Mouse (Mus musculus) neural tube, embryonic 14.5 days (tissue): ENCODE data around the gene Otog. TPM values are rescaled to one million over a fixed set of nuclear protein-coding genes. Genes with fewer than 3 reads are reported as not detected.

Source experiments
- ATAC-seq: fragments of 200-750 bp; cut with Nextera tagmentation; 2 replicates; pipeline ENCODE4 v1.8.0; 2017; ENCODE audit warnings: low read depth, mild to moderate bottlenecking, moderate TSS enrichment, moderate library complexity
- H3K27ac ChIP-seq: fragments of 300-500 bp; sonication (generic); 2 replicates; pipeline ENCODE4 v1.5.1; 2014; ENCODE audit warnings: low read depth, mild to moderate bottlenecking, control low read depth, low read length, moderate library complexity, mixed read lengths
- H3K27me3 ChIP-seq: fragments of 300-500 bp; sonication (generic); 2 replicates; pipeline ENCODE4 v1.6.1; 2014; ENCODE audit warnings: low read length; ENCODE audit not compliant: control insufficient read depth, insufficient read depth
- H3K36me3 ChIP-seq: fragments of 300-500 bp; sonication (generic); 2 replicates; pipeline ENCODE4 v1.6.1; 2014; ENCODE audit warnings: low read length, mixed read lengths; ENCODE audit not compliant: control insufficient read depth, insufficient read depth
- H3K4me1 ChIP-seq: fragments of 300-500 bp; sonication (generic); 2 replicates; pipeline ENCODE4 v1.6.1; 2014; ENCODE audit warnings: low read length; ENCODE audit not compliant: control insufficient read depth, insufficient read depth
- H3K4me2 ChIP-seq: fragments of 300-500 bp; sonication (generic); 2 replicates; pipeline ENCODE4 v1.6.1; 2014; ENCODE audit warnings: mild to moderate bottlenecking, low read depth, low read length, control low read depth
- H3K4me3 ChIP-seq: fragments of 300-500 bp; sonication (generic); 2 replicates; pipeline ENCODE4 v1.5.1; 2014; ENCODE audit warnings: low read depth, low read length, control low read depth, mixed read lengths
- H3K9ac ChIP-seq: fragments of 300-500 bp; sonication (generic); replicated peaks from 2 replicates; pipeline ENCODE4 v1.6.1; 2014; ENCODE audit warnings: low read depth, mild to moderate bottlenecking, control low read depth, low read length, mixed read lengths
- H3K9me3 ChIP-seq: fragments of 300-500 bp; sonication (generic); 2 replicates; pipeline ENCODE4 v1.6.1; 2016; ENCODE audit warnings: low read length; ENCODE audit not compliant: control insufficient read depth
- WGBS: fragments of 180-500 bp; shearing (Covaris S2); extraction: QIAGEN DNeasy Blood & Tissue Kit; methylation state at CpG from one replicate; pipeline ENCODE4 v1.1.7; 2014; 5-methylcytosine and 5-hydroxymethylcytosine counted together
- polyA plus RNA-seq: library from polyadenylated mRNA; unstranded; fragments of >200 nt; fragmentation: Nextera tagmentation; extraction: Ambion mirVana; gene quantifications from 2 replicates; pipeline ENCODE4 v1.2.1, GENCODE M21; 2014

The Otog gene
- polyA plus RNA-seq, 1 experiment from 2014 or later: not detected

- WGBS: 93% methylated on average over 3 of the region's 3 CpGs
- H3K36me3 ChIP-seq: no peaks in the 10 kb centered on the region
- ATAC-seq: no peak
- H3K9ac ChIP-seq: no peak overlapping the region
- H3K4me1 ChIP-seq: no peaks in the 10 kb centered on the region
- H3K4me2 ChIP-seq: no peak overlapping the region
- no peak overlapping the region for H3K27ac ChIP-seq
- H3K27me3 ChIP-seq: no peaks in the 10 kb centered on the region
- no peak overlapping the region for H3K4me3 ChIP-seq
- no peaks in the 10 kb centered on the region for H3K9me3 ChIP-seq
Observed at GRCm38 (mm10) chr7:46247606-46248005, 6.8 kb downstream of the Otog start.

- Histone ChIP-seq H3K9me3 (no peaks in the 10 kb centered on the region), H3K27me3 (no peaks in the 10 kb centered on the region), H3K4me1 (no peaks in the 10 kb centered on the region), H3K4me3 (no peak overlapping the region), H3K27ac (no peak overlapping the region), H3K9ac (no peak overlapping the region), H3K4me2 (no peak overlapping the region), H3K36me3 (no peaks in the 10 kb centered on the region)
- 88% methylated on average over 4 of the region's 4 CpGs for WGBS
- ATAC-seq: no peak
Observed at GRCm38 (mm10) chr7:46251841-46252240, 11.1 kb downstream of the Otog start.

GRCm38 (mm10) chr7:46276156-46276555 lies 35.4 kb downstream of the Otog start:
- Histone ChIP-seq H3K27me3 (no peaks in the 10 kb centered on the region), H3K27ac (no peak overlapping the region), H3K4me3 (no peak overlapping the region), H3K4me2 (no peak overlapping the region), H3K4me1 (no peaks in the 10 kb centered on the region), H3K9ac (no peak overlapping the region), H3K36me3 (no peaks in the 10 kb centered on the region), H3K9me3 (no peaks in the 10 kb centered on the region)
- 76% methylated on average over 5 of the region's 5 CpGs for WGBS
- no peak for ATAC-seq

GRCm38 (mm10) chr7:46279946-46280345 lies 39.2 kb downstream of the Otog start:
- H3K4me2 ChIP-seq: no peak overlapping the region
- H3K36me3 ChIP-seq: no peaks in the 10 kb centered on the region
- no peak for ATAC-seq
- no peak overlapping the region for H3K9ac ChIP-seq
- no peaks in the 10 kb centered on the region; the same call in 1 of the 2 replicates for H3K27me3 ChIP-seq
- 12% methylated on average over 6 of the region's 6 CpGs for WGBS
- no peaks in the 10 kb centered on the region for H3K4me1 ChIP-seq
- no peaks in the 10 kb centered on the region for H3K9me3 ChIP-seq
- no peak overlapping the region for H3K27ac ChIP-seq
- no peak overlapping the region for H3K4me3 ChIP-seq

DNA sequence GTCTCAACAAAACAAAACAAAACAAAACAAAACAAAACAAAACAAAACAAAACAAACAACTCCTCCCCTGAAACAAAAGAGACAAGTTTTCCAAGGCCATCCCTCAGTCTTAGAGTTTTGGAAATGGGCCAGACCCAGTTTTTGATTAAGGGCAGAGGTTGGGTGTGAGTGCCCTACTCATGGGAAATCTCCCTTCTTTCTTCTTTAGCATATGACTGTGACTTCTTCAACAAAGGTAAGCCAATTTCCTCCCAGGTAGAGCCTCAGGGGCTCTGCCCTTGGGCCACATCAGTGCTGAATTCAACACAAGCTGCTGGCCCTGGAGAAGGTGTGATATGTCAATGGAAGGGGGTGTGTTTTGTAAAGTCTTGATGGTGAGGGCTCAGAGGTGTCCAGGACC lies 40.1 kb downstream of the Otog start:
- no peak for ATAC-seq
- no peak overlapping the region for H3K9ac ChIP-seq
- no peaks in the 10 kb centered on the region for H3K4me1 ChIP-seq
- no peaks in the 10 kb centered on the region for H3K9me3 ChIP-seq
- H3K27ac ChIP-seq: no peak overlapping the region
- no peaks in the 10 kb centered on the region; the same call in 1 of the 2 replicates for H3K27me3 ChIP-seq
- no peak overlapping the region for H3K4me2 ChIP-seq
- no peak overlapping the region for H3K4me3 ChIP-seq
- H3K36me3 ChIP-seq: no peaks in the 10 kb centered on the region

GRCm38 (mm10) chr7:46282276-46282675 lies 41.5 kb downstream of the Otog start:
- Histone ChIP-seq H3K4me2 (no peak overlapping the region), H3K4me1 (no peaks in the 10 kb centered on the region), H3K36me3 (no peaks in the 10 kb centered on the region), H3K9me3 (no peaks in the 10 kb centered on the region), H3K9ac (no peak overlapping the region), H3K4me3 (no peak overlapping the region), H3K27ac (no peak overlapping the region), H3K27me3 (no peaks in the 10 kb centered on the region; the same call in 1 of the 2 replicates)
- WGBS: 72% methylated on average over 7 of the region's 7 CpGs
- no peak for ATAC-seq

DNA sequence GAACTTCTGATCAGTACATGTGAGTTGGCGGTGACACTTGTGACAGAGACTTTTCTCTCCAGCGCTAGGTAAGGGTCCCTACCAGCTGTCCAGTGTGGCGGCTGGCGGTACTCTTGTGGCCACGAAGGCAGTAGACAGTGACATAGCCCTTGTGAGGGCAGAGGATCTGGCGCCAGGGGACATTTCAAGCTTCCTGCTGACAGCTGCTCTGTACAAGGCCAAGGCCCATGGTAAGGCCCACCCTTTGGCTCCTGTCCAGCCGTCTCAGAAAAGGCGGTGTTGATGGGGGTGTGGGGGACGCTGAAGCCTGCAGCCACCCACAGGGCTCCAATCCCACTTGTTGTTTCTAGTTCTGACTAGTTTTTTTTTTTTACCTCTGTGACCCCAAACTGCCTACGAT lies 42.9 kb downstream of the Otog start:
- 74% methylated on average over 10 of the region's 10 CpGs for WGBS

DNA sequence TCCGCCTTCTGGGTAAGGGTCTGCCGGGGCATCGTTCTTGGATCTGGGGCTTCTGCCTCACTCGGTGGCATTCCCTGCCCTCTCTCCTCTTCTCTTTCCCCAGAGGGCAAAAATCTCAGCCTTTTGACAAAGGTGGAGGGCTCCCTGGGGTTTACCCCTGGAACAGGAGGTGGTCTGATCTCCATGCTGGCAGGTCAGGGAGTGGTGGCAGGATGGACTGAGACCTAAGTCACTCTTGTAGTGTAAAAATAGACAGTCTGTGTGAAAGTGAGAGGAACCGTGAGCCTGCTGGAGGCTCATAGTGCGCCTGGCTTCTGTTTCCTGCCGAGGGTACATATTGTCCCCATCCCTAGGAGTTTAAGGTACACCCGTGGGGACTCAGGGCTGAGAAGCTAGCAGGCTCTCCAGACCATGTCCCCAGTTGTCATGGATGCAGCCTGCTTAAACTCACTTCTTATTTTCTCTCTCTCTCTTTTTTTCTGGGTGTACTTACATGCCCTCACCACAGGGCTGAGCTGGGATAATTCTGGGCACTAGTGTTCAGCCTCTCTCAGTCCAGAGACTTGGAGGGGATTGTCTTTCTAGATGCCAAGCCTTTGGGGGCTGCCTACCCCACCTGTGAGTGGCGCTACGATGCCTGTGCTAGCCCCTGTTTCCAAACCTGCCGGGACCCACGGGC lies 44.5 kb downstream of the Otog start:
- WGBS: 87% methylated on average over 12 of the region's 12 CpGs
- H3K27me3 ChIP-seq: no peaks in the 10 kb centered on the region; the same call in 1 of the 2 replicates
- H3K9me3 ChIP-seq: no peaks in the 10 kb centered on the region
- H3K4me3 ChIP-seq: no peak overlapping the region
- no peak for ATAC-seq
- no peaks in the 10 kb centered on the region for H3K36me3 ChIP-seq
- H3K4me2 ChIP-seq: no peak overlapping the region
- no peak overlapping the region for H3K27ac ChIP-seq
- no peaks in the 10 kb centered on the region for H3K4me1 ChIP-seq
- no peak overlapping the region for H3K9ac ChIP-seq

More for the DNA sequence above, 42.9 kb downstream of the Otog start:
- no peak overlapping the region for H3K27ac ChIP-seq
- no peak overlapping the region for H3K4me3 ChIP-seq
- no peaks in the 10 kb centered on the region for H3K4me1 ChIP-seq
- no peaks in the 10 kb centered on the region for H3K36me3 ChIP-seq
- H3K4me2 ChIP-seq: no peak overlapping the region
- no peaks in the 10 kb centered on the region for H3K9me3 ChIP-seq
- ATAC-seq: no peak
- no peak overlapping the region for H3K9ac ChIP-seq
- H3K27me3 ChIP-seq: no peaks in the 10 kb centered on the region; the same call in 1 of the 2 replicates

DNA sequence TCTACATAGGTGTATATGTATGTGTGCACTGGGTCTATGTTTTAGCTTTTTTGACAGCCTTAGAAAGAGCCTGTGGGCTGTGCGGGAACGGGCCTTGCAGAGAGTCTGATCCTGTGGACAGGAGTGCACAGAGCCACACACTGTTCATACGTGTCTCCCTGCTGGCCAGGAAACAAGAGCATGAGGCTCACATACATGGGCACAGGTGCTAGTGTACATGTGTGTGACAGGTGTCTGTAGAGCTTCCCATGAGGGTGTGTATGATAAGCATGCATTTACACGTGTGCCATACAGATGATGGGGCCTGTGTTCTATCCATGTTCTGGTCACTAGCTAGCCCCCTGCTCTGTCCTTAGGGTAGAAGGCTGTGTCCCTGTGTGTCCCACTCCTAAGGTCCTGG lies 45.6 kb downstream of the Otog start:
- no peak for ATAC-seq
- H3K27me3 ChIP-seq: no peaks in the 10 kb centered on the region; the same call in 1 of the 2 replicates
- H3K36me3 ChIP-seq: no peaks in the 10 kb centered on the region
- no peaks in the 10 kb centered on the region for H3K9me3 ChIP-seq
- no peak overlapping the region for H3K4me2 ChIP-seq
- no peak overlapping the region for H3K9ac ChIP-seq
- no peak overlapping the region for H3K27ac ChIP-seq
- H3K4me1 ChIP-seq: no peaks in the 10 kb centered on the region
- WGBS: 93% methylated on average over 4 of the region's 4 CpGs
- H3K4me3 ChIP-seq: no peak overlapping the region
